Mouse (Mus musculus): ENCODE measurements around the gene Cyth4. TPM values are rescaled to one million over a fixed set of nuclear protein-coding genes. Genes with fewer than 3 reads are reported as not detected.

Cyth4 gene
- polyA plus RNA-seq (2015; fragmentation: Nextera tagmentation; extraction: Ambion mirVana), result 12.3 and 14.1 TPM in 2 replicates

- no peak within 1 kb of the TSS for H3K27ac ChIP-seq
- no peaks in the 10 kb centered on the region for H3K27me3 ChIP-seq
- no peaks in the 10 kb centered on the region for H3K9me3 ChIP-seq
- H3K4me2 ChIP-seq, result no peak within 1 kb of the TSS
- whole genome bisulfite sequencing, result 71% methylated on average over 7 of the region's 7 CpGs
- H3K36me3 ChIP-seq, result no peaks in the 10 kb centered on the region
- H3K9ac ChIP-seq, result no peak within 1 kb of the TSS
- no peaks in the 10 kb centered on the region for H3K4me1 ChIP-seq
- H3K4me3 ChIP-seq, result 0 out of 2 replicates have a peak within 1 kb of the TSS, but pooled peaks have one; percentile 2
- ATAC-seq (ENCODE audit: insufficient number of reproducible peaks, low FRiP score, low TSS enrichment, low read depth), result no peak
These were observed at the start of gene Cyth4 for GRCm38 (mm10) chr15:78596914-78597313. Gene Cyth4, plus strand, starts transcription at chr15:78597047.

GRCm38 (mm10) chr15:78547415-78548335 is 49.2 kb upstream of the Cyth4 start:
- no peaks in the 10 kb centered on the region for H3K36me3 ChIP-seq
- H3K4me1 ChIP-seq, result peaks cover 6% of the 10 kb centered on the region; the same call in 1 of the 2 replicates
- H3K9me3 ChIP-seq, result no peaks in the 10 kb centered on the region; the same call in 1 of the 2 replicates
- peaks cover 27% of the 10 kb centered on the region; the same call in 1 of the 2 replicates for H3K27me3 ChIP-seq
- H3K4me2 ChIP-seq, result no peak overlapping the region
- 41% methylated on average over 5 of the region's 5 CpGs for WGBS
- H3K27ac ChIP-seq, result no peak overlapping the region
- no peak overlapping the region for H3K4me3 ChIP-seq
- H3K9ac ChIP-seq, result no peak overlapping the region
- ATAC-seq (ENCODE audit: insufficient number of reproducible peaks, low FRiP score, low TSS enrichment, low read depth), result no peak

- H3K4me3 ChIP-seq, result no peak overlapping the region
- no peaks in the 10 kb centered on the region for H3K36me3 ChIP-seq
- H3K27ac ChIP-seq, result no peak overlapping the region
- H3K9me3 ChIP-seq, result no peaks in the 10 kb centered on the region; the same call in 1 of the 2 replicates
- WGBS, result 43% methylated on average over 3 of the region's 3 CpGs
- H3K4me1 ChIP-seq, result peaks cover 6% of the 10 kb centered on the region; the same call in 1 of the 2 replicates
- H3K4me2 ChIP-seq, result no peak overlapping the region
- no peak for ATAC-seq (ENCODE audit: insufficient number of reproducible peaks, low FRiP score, low TSS enrichment, low read depth)
- peaks cover 23% of the 10 kb centered on the region; the same call in 1 of the 2 replicates for H3K27me3 ChIP-seq
- no peak overlapping the region for H3K9ac ChIP-seq
These were observed 48.5 kb upstream of the Cyth4 start for GRCm38 (mm10) chr15:78548336-78548665.

GRCm38 (mm10) chr15:78548711-78549110 is 48.1 kb upstream of the Cyth4 start:
- H3K4me3 ChIP-seq, result no peak overlapping the region
- no peaks in the 10 kb centered on the region for H3K36me3 ChIP-seq
- H3K4me2 ChIP-seq, result no peak overlapping the region
- H3K9me3 ChIP-seq, result no peaks in the 10 kb centered on the region; the same call in 1 of the 2 replicates
- H3K9ac ChIP-seq, result no peak overlapping the region
- WGBS, result 70% methylated on average over 8 of the region's 8 CpGs
- no peak for ATAC-seq (ENCODE audit: insufficient number of reproducible peaks, low FRiP score, low TSS enrichment, low read depth)
- H3K4me1 ChIP-seq, result peaks cover 6% of the 10 kb centered on the region; the same call in 1 of the 2 replicates
- H3K27ac ChIP-seq, result no peak overlapping the region
- H3K27me3 ChIP-seq, result peaks cover 19% of the 10 kb centered on the region; the same call in 1 of the 2 replicates

- Histone ChIP-seq H3K36me3 (no peaks in the 10 kb centered on the region), H3K4me1 (peaks cover 6% of the 10 kb centered on the region; the same call in 1 of the 2 replicates), H3K9ac (no peak overlapping the region), H3K27me3 (peaks cover 14% of the 10 kb centered on the region; the same call in 1 of the 2 replicates), H3K4me3 (no peak overlapping the region), H3K4me2 (no peak overlapping the region), H3K9me3 (no peaks in the 10 kb centered on the region; the same call in 1 of the 2 replicates), H3K27ac (no peak overlapping the region)
- 67% methylated on average over 4 of the region's 4 CpGs for WGBS
- ATAC-seq (ENCODE audit: insufficient number of reproducible peaks, low FRiP score, low TSS enrichment, low read depth), result no peak
These were observed 47.6 kb upstream of the Cyth4 start for GRCm38 (mm10) chr15:78549189-78549734.

- H3K4me3 ChIP-seq, result peak overlapping the region; percentile 20
- no peak overlapping the region for H3K9ac ChIP-seq
- H3K36me3 ChIP-seq, result no peaks in the 10 kb centered on the region
- no peak overlapping the region for H3K27ac ChIP-seq
- H3K4me2 ChIP-seq, result 0 out of 2 replicates have a peak overlapping the region, but pooled peaks have one; percentile 10
- no peaks in the 10 kb centered on the region; the same call in 1 of the 2 replicates for H3K9me3 ChIP-seq
- 0 out of 2 replicates have a peak, but pooled peaks cover 2% of the 10 kb centered on the region for H3K4me1 ChIP-seq
- no peak for ATAC-seq (ENCODE audit: insufficient number of reproducible peaks, low FRiP score, low TSS enrichment, low read depth)
- no peaks in the 10 kb centered on the region for H3K27me3 ChIP-seq
- 59% methylated on average over 25 of the region's 25 CpGs for WGBS
These were observed 42.1 kb upstream of the Cyth4 start for GRCm38 (mm10) chr15:78554545-78555313.

GRCm38 (mm10) chr15:78557693-78558535 is 38.9 kb upstream of the Cyth4 start:
- WGBS, result 58% methylated on average over 10 of the region's 10 CpGs
- no peaks in the 10 kb centered on the region for H3K36me3 ChIP-seq
- no peaks in the 10 kb centered on the region for H3K9me3 ChIP-seq
- H3K27ac ChIP-seq, result no peak overlapping the region
- ATAC-seq (ENCODE audit: insufficient number of reproducible peaks, low FRiP score, low TSS enrichment, low read depth), result no peak
- no peaks in the 10 kb centered on the region for H3K27me3 ChIP-seq
- H3K4me3 ChIP-seq, result no peak overlapping the region
- no peak overlapping the region for H3K4me2 ChIP-seq
- no peak overlapping the region for H3K9ac ChIP-seq
- 0 out of 2 replicates have a peak, but pooled peaks cover 2% of the 10 kb centered on the region for H3K4me1 ChIP-seq

- 60% methylated on average over 11 of the region's 11 CpGs for WGBS
- Histone ChIP-seq H3K9ac (no peak overlapping the region), H3K4me3 (no peak overlapping the region), H3K27ac (no peak overlapping the region), H3K9me3 (no peaks in the 10 kb centered on the region), H3K4me1 (0 out of 2 replicates have a peak, but pooled peaks cover 2% of the 10 kb centered on the region), H3K36me3 (no peaks in the 10 kb centered on the region), H3K27me3 (no peaks in the 10 kb centered on the region), H3K4me2 (no peak overlapping the region)
- no peak for ATAC-seq (ENCODE audit: insufficient number of reproducible peaks, low FRiP score, low TSS enrichment, low read depth)
These were observed 37.5 kb upstream of the Cyth4 start for GRCm38 (mm10) chr15:78559141-78559979.

- Histone ChIP-seq H3K4me1 (no peaks in the 10 kb centered on the region), H3K27ac (no peak overlapping the region), H3K9me3 (no peaks in the 10 kb centered on the region), H3K27me3 (0 out of 2 replicates have a peak, but pooled peaks cover 3% of the 10 kb centered on the region), H3K9ac (no peak overlapping the region), H3K4me3 (no peak overlapping the region), H3K36me3 (no peaks in the 10 kb centered on the region), H3K4me2 (no peak overlapping the region)
- 94% methylated on average over 3 of the region's 3 CpGs for WGBS
- no peak for ATAC-seq (ENCODE audit: insufficient number of reproducible peaks, low FRiP score, low TSS enrichment, low read depth)
These were observed 33.5 kb upstream of the Cyth4 start for GRCm38 (mm10) chr15:78563344-78563743.

- 74% methylated on average over 5 of the region's 5 CpGs for WGBS
- Histone ChIP-seq H3K27ac (no peak overlapping the region), H3K27me3 (0 out of 2 replicates have a peak, but pooled peaks cover 3% of the 10 kb centered on the region), H3K36me3 (no peaks in the 10 kb centered on the region), H3K4me1 (no peaks in the 10 kb centered on the region), H3K9ac (no peak overlapping the region), H3K4me3 (no peak overlapping the region), H3K9me3 (no peaks in the 10 kb centered on the region), H3K4me2 (no peak overlapping the region)
- ATAC-seq (ENCODE audit: insufficient number of reproducible peaks, low FRiP score, low TSS enrichment, low read depth), result no peak
These were observed 32.9 kb upstream of the Cyth4 start for GRCm38 (mm10) chr15:78563937-78564336.
